Mouse (Mus musculus): ENCODE results near the gene Kidins220. TPM values are rescaled to one million over a fixed set of nuclear protein-coding genes. Genes with fewer than 3 reads are reported as not detected.

The Kidins220 gene
- polyA plus RNA-seq (2014; fragmentation: Nextera tagmentation; extraction: Ambion mirVana), result 171 and 197 TPM in 2 replicates

GRCm38 (mm10) chr12:24974446-24975114 is at the start of gene Kidins220:
Kidins220 (plus strand) TSS chr12:24974925.
- H3K27ac ChIP-seq (ENCODE audit: low read depth, low read length), result peak within 1 kb of the TSS; percentile 90
- peak; percentile 93 for ATAC-seq (ENCODE audit: low read depth)
- H3K4me2 ChIP-seq (ENCODE audit: low read depth, low read length), result peak within 1 kb of the TSS; percentile 46
- H3K9me3 ChIP-seq (ENCODE audit: control insufficient read depth, low read length), result no peaks in the 10 kb centered on the region
- H3K4me1 ChIP-seq (ENCODE audit: control insufficient read depth, insufficient read depth, low read length), result 0 out of 2 replicates have a peak, but pooled peaks cover 5% of the 10 kb centered on the region
- peak within 1 kb of the TSS; percentile 74 for H3K4me3 ChIP-seq (ENCODE audit: low read depth, low read length)
- H3K27me3 ChIP-seq (ENCODE audit: control insufficient read depth, insufficient read depth, low read length), result no peaks in the 10 kb centered on the region
- H3K9ac ChIP-seq (replicated peaks; ENCODE audit: low read depth, low read length), result peak within 1 kb of the TSS; percentile 88
- WGBS, result 16% methylated on average over 27 of the region's 29 CpGs
- H3K36me3 ChIP-seq (ENCODE audit: control insufficient read depth, insufficient read depth, low read length), result no peaks in the 10 kb centered on the region

- no peak overlapping the region for H3K9ac ChIP-seq (replicated peaks; ENCODE audit: low read depth, low read length)
- H3K27ac ChIP-seq (ENCODE audit: low read depth, low read length), result no peak overlapping the region
- no peak for ATAC-seq (ENCODE audit: low read depth)
- H3K27me3 ChIP-seq (ENCODE audit: control insufficient read depth, insufficient read depth, low read length), result no peaks in the 10 kb centered on the region
- no peaks in the 10 kb centered on the region for H3K9me3 ChIP-seq (ENCODE audit: control insufficient read depth, low read length)
- WGBS, result 84% methylated on average over 5 of the region's 5 CpGs
- H3K4me2 ChIP-seq (ENCODE audit: low read depth, low read length), result no peak overlapping the region
- no peaks in the 10 kb centered on the region for H3K36me3 ChIP-seq (ENCODE audit: control insufficient read depth, insufficient read depth, low read length)
- H3K4me3 ChIP-seq (ENCODE audit: low read depth, low read length), result no peak overlapping the region
- H3K4me1 ChIP-seq (ENCODE audit: control insufficient read depth, insufficient read depth, low read length), result peaks cover 10% of the 10 kb centered on the region; the same call in 1 of the 2 replicates
These were observed 49.4 kb upstream of the Kidins220 start for GRCm38 (mm10) chr12:24925276-24925675.

DNA sequence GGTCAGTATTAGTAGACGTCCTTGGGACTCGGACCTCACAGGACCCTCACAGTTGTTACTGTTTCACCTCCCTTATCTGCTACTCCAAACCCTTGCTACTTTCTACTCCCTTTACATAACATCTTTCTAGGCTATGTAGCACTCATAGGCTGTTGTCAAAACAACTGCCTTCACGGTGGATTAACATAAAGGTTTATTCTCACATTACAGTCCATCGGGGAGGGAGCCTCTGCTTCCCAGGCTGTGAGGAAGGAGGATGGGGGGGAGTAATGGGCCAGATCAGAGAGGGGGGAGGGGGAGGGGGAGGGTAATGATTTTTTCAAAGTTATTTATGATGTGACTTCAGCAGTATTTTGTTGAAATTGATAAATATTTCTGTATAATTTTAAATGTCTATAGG is 49.0 kb upstream of the Kidins220 start:
- H3K9ac ChIP-seq (replicated peaks; ENCODE audit: low read depth, low read length), result no peak overlapping the region
- H3K4me1 ChIP-seq (ENCODE audit: control insufficient read depth, insufficient read depth, low read length), result peaks cover 10% of the 10 kb centered on the region; the same call in 1 of the 2 replicates
- H3K4me3 ChIP-seq (ENCODE audit: low read depth, low read length), result no peak overlapping the region
- H3K36me3 ChIP-seq (ENCODE audit: control insufficient read depth, insufficient read depth, low read length), result no peaks in the 10 kb centered on the region
- no peaks in the 10 kb centered on the region for H3K27me3 ChIP-seq (ENCODE audit: control insufficient read depth, insufficient read depth, low read length)
- no peak for ATAC-seq (ENCODE audit: low read depth)
- WGBS, result 54% methylated on average over 4 of the region's 4 CpGs
- no peak overlapping the region for H3K27ac ChIP-seq (ENCODE audit: low read depth, low read length)
- no peak overlapping the region for H3K4me2 ChIP-seq (ENCODE audit: low read depth, low read length)
- no peaks in the 10 kb centered on the region for H3K9me3 ChIP-seq (ENCODE audit: control insufficient read depth, low read length)

GRCm38 (mm10) chr12:24928051-24928748 is 46.5 kb upstream of the Kidins220 start:
- WGBS, result 64% methylated on average over 18 of the region's 18 CpGs
- H3K4me1 ChIP-seq (ENCODE audit: control insufficient read depth, insufficient read depth, low read length), result peaks cover 10% of the 10 kb centered on the region; the same call in 1 of the 2 replicates

GRCm38 (mm10) chr12:24929043-24929442 is 45.7 kb upstream of the Kidins220 start:
- peak; percentile 39; the same call in 1 of the 2 replicates for ATAC-seq (ENCODE audit: low read depth)
- Histone ChIP-seq H3K36me3 (ENCODE audit: control insufficient read depth, insufficient read depth, low read length) (no peaks in the 10 kb centered on the region), H3K27me3 (ENCODE audit: control insufficient read depth, insufficient read depth, low read length) (no peaks in the 10 kb centered on the region), H3K4me2 (ENCODE audit: low read depth, low read length) (no peak overlapping the region), H3K9me3 (ENCODE audit: control insufficient read depth, low read length) (no peaks in the 10 kb centered on the region), H3K4me1 (ENCODE audit: control insufficient read depth, insufficient read depth, low read length) (peaks cover 10% of the 10 kb centered on the region; the same call in 1 of the 2 replicates), H3K27ac (ENCODE audit: low read depth, low read length) (peak overlapping the region; percentile 55), H3K9ac (replicated peaks; ENCODE audit: low read depth, low read length) (no peak overlapping the region), H3K4me3 (ENCODE audit: low read depth, low read length) (no peak overlapping the region)
- 54% methylated on average over 7 of the region's 7 CpGs for WGBS

More at GRCm38 (mm10) chr12:24928051-24928748, 46.5 kb upstream of the Kidins220 start:
- no peaks in the 10 kb centered on the region for H3K36me3 ChIP-seq (ENCODE audit: control insufficient read depth, insufficient read depth, low read length)
- no peak overlapping the region for H3K4me2 ChIP-seq (ENCODE audit: low read depth, low read length)
- no peaks in the 10 kb centered on the region for H3K9me3 ChIP-seq (ENCODE audit: control insufficient read depth, low read length)
- peak overlapping the region; percentile 71 for H3K27ac ChIP-seq (ENCODE audit: low read depth, low read length)
- no peaks in the 10 kb centered on the region for H3K27me3 ChIP-seq (ENCODE audit: control insufficient read depth, insufficient read depth, low read length)
- no peak overlapping the region for H3K4me3 ChIP-seq (ENCODE audit: low read depth, low read length)
- no peak overlapping the region for H3K9ac ChIP-seq (replicated peaks; ENCODE audit: low read depth, low read length)
- peak; percentile 73 for ATAC-seq (ENCODE audit: low read depth)

DNA sequence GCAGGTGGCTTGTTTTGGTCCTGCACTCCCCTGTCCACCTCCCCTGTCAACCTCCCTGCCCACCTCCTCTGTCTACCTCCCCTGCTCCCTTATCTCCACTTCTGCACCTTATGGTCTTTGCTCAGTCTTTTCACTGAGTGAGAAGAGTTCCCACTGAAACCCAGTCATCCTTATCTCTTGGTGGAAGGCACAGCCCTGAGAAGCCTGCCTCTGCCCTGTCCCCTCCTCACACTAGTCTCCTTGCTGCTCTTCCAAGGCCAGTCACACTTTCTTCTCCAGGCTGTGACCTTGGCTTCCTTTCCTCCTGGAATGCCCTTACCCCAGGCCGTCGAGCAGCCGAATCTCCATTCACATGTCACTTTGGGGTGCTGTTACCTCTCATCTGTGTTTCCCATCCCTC is 44.0 kb upstream of the Kidins220 start:
- H3K36me3 ChIP-seq (ENCODE audit: control insufficient read depth, insufficient read depth, low read length), result no peaks in the 10 kb centered on the region
- no peaks in the 10 kb centered on the region for H3K27me3 ChIP-seq (ENCODE audit: control insufficient read depth, insufficient read depth, low read length)
- no peak overlapping the region for H3K4me2 ChIP-seq (ENCODE audit: low read depth, low read length)
- no peak overlapping the region for H3K4me3 ChIP-seq (ENCODE audit: low read depth, low read length)
- ATAC-seq (ENCODE audit: low read depth), result no peak
- 87% methylated on average over 3 of the region's 3 CpGs for WGBS
- H3K9me3 ChIP-seq (ENCODE audit: control insufficient read depth, low read length), result no peaks in the 10 kb centered on the region
- peaks cover 10% of the 10 kb centered on the region; the same call in 1 of the 2 replicates for H3K4me1 ChIP-seq (ENCODE audit: control insufficient read depth, insufficient read depth, low read length)
- H3K27ac ChIP-seq (ENCODE audit: low read depth, low read length), result no peak overlapping the region
- no peak overlapping the region for H3K9ac ChIP-seq (replicated peaks; ENCODE audit: low read depth, low read length)

DNA sequence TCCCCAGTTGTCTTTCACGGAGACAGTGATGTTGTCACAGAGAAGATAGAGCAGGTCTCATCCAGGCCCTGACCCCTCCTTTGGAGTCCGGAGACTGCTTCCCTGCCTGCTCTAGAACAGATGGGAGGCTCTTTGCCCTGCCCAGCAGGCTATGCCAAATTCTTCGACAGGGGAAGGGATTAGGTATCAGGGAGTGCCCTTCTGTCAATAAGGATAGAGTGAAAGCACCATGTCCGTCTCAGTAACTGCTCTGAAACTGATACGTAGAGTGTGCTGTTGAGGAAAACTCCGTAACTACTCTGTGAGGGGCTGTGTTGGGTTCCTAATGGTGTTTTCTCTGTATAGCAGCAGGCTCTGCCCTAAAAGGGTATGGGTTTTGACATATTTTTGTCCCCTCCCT is 42.6 kb upstream of the Kidins220 start:
- Histone ChIP-seq H3K27me3 (ENCODE audit: control insufficient read depth, insufficient read depth, low read length) (no peaks in the 10 kb centered on the region), H3K36me3 (ENCODE audit: control insufficient read depth, insufficient read depth, low read length) (no peaks in the 10 kb centered on the region), H3K9ac (replicated peaks; ENCODE audit: low read depth, low read length) (no peak overlapping the region), H3K27ac (ENCODE audit: low read depth, low read length) (no peak overlapping the region), H3K4me2 (ENCODE audit: low read depth, low read length) (no peak overlapping the region), H3K4me3 (ENCODE audit: low read depth, low read length) (no peak overlapping the region), H3K9me3 (ENCODE audit: control insufficient read depth, low read length) (no peaks in the 10 kb centered on the region), H3K4me1 (ENCODE audit: control insufficient read depth, insufficient read depth, low read length) (peaks cover 10% of the 10 kb centered on the region; the same call in 1 of the 2 replicates)
- WGBS, result 83% methylated on average over 6 of the region's 6 CpGs
- ATAC-seq (ENCODE audit: low read depth), result no peak

DNA sequence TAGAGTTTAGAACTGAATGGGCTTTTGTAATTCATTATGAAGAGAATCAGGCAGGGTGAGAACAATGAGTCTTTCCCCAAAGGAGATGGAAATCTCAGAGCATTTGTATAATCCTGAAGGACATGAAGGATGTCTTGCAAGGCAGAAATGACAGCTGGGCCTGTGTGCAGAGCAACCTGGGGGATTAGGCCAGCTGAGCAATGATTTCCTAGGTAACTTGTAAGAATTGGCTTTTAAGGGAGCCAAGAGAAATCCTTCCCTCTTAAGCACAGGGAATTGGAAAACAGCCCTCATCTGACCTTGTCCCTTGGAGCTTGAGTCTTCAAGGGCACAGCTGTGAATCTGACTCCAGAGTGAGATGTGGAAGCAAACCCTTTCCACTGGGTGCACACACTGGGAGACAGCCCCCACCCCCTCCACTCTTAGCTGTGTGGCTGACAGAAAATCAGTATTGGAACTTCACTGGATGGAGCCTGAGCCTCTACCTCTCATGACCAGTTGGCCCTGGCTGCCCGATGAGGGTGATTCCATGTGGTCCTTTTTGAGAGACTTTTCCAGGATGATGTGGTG is 41.4 kb upstream of the Kidins220 start:
- 86% methylated on average over 1 of the region's 1 CpGs for WGBS
- Histone ChIP-seq H3K27me3 (ENCODE audit: control insufficient read depth, insufficient read depth, low read length) (no peaks in the 10 kb centered on the region), H3K36me3 (ENCODE audit: control insufficient read depth, insufficient read depth, low read length) (no peaks in the 10 kb centered on the region), H3K9me3 (ENCODE audit: control insufficient read depth, low read length) (no peaks in the 10 kb centered on the region), H3K4me1 (ENCODE audit: control insufficient read depth, insufficient read depth, low read length) (peaks cover 6% of the 10 kb centered on the region; the same call in 1 of the 2 replicates), H3K9ac (replicated peaks; ENCODE audit: low read depth, low read length) (no peak overlapping the region), H3K4me2 (ENCODE audit: low read depth, low read length) (no peak overlapping the region), H3K27ac (ENCODE audit: low read depth, low read length) (no peak overlapping the region), H3K4me3 (ENCODE audit: low read depth, low read length) (no peak overlapping the region)
- ATAC-seq (ENCODE audit: low read depth), result no peak; the same call in 1 of the 2 replicates

DNA sequence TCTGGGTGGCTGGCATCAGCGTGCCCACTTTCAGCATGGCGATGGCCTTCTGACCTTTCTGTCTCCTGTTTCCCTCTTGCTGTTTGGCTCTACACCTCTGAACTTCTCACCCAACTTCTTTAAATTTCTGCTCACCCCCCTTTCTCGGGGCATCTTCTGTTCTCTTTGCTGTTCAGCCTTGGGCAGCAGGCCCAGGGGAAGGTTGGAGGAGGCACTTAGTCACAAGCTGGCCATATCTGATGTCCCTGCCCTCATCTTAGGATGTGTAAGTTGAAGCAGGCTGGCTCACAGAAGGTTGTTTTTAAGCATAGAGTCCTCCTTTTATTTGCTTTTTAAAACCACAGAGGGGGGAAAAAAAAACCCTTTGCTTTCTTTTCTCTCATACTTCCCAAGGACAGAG is 40.7 kb upstream of the Kidins220 start:
- Histone ChIP-seq H3K4me1 (ENCODE audit: control insufficient read depth, insufficient read depth, low read length) (peaks cover 5% of the 10 kb centered on the region; the same call in 1 of the 2 replicates), H3K9me3 (ENCODE audit: control insufficient read depth, low read length) (no peaks in the 10 kb centered on the region), H3K36me3 (ENCODE audit: control insufficient read depth, insufficient read depth, low read length) (no peaks in the 10 kb centered on the region), H3K9ac (replicated peaks; ENCODE audit: low read depth, low read length) (no peak overlapping the region), H3K27me3 (ENCODE audit: control insufficient read depth, insufficient read depth, low read length) (no peaks in the 10 kb centered on the region), H3K4me2 (ENCODE audit: low read depth, low read length) (no peak overlapping the region), H3K4me3 (ENCODE audit: low read depth, low read length) (no peak overlapping the region), H3K27ac (ENCODE audit: low read depth, low read length) (no peak overlapping the region)
- 92% methylated on average over 3 of the region's 3 CpGs for WGBS
- no peak for ATAC-seq (ENCODE audit: low read depth)

Measured in neural tube, embryonic 14.5 days (tissue).